Mouse (Mus musculus): Measurements from ENCODE around the gene Itga6. TPM values are rescaled to one million over a fixed set of nuclear protein-coding genes. Genes with fewer than 3 reads are reported as not detected.
A peak's percentile ranks its signal among the peaks of the same experiment; 100 is the strongest.
"Not testable (repeated sequence)": the region's sequence is repeated elsewhere in the genome, so short reads cannot be mapped to it uniquely, and the experiment has no call there.

Itga6 gene
- polyA plus RNA-seq, 1 experiment from 2014 or later, result 95.8 TPM

GRCm38 (mm10) chr2:71835556-71835955 is 90.1 kb downstream of the Itga6 start:
- peaks cover 14% of the 10 kb centered on the region; the same call in 1 of the 2 replicates for H3K36me3 ChIP-seq (ENCODE audit: control insufficient read depth, insufficient read depth, low read length)
- no peak overlapping the region for H3K9ac ChIP-seq (ENCODE audit: low read depth, low read length)
- H3K27me3 ChIP-seq (ENCODE audit: control insufficient read depth, insufficient read depth, low read length), result no peaks in the 10 kb centered on the region
- no peak for ATAC-seq (ENCODE audit: low FRiP score, low TSS enrichment)
- no peak overlapping the region for H3K27ac ChIP-seq (ENCODE audit: low read depth, low read length)
- 91% methylated on average over 8 of the region's 8 CpGs for WGBS
- no peaks in the 10 kb centered on the region for H3K9me3 ChIP-seq (ENCODE audit: control insufficient read depth, low read length)
- no peaks in the 10 kb centered on the region for H3K4me1 ChIP-seq (ENCODE audit: control insufficient read depth, insufficient read depth, low read length)
- H3K4me3 ChIP-seq (ENCODE audit: low read length), result no peak overlapping the region
- no peak overlapping the region for H3K4me2 ChIP-seq (replicated peaks; ENCODE audit: low read depth, low read length)

DNA sequence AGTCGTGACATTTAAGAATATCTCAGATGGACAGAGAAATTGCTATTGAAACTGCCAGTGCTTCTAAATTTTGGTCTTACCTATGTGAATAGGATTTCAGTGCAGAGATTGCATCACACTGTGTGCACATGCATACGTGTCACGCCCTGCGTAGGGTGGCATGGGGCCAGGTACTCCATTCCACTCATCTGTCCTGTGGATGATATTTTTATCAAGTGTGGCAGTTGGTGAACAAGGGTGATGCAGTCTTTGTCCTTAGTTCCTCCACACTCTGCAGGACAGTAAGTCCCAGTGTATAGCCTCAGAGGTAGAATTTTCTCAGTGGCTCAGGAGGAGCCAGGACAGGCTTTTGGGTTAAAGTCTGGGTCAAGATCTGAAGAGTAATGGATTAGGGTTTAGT is 90.8 kb downstream of the Itga6 start:
- Histone ChIP-seq H3K4me1 (ENCODE audit: control insufficient read depth, insufficient read depth, low read length) (no peaks in the 10 kb centered on the region), H3K36me3 (ENCODE audit: control insufficient read depth, insufficient read depth, low read length) (peaks cover 16% of the 10 kb centered on the region; the same call in 1 of the 2 replicates), H3K9ac (ENCODE audit: low read depth, low read length) (no peak overlapping the region), H3K4me2 (replicated peaks; ENCODE audit: low read depth, low read length) (no peak overlapping the region), H3K9me3 (ENCODE audit: control insufficient read depth, low read length) (no peaks in the 10 kb centered on the region), H3K27me3 (ENCODE audit: control insufficient read depth, insufficient read depth, low read length) (no peaks in the 10 kb centered on the region), H3K4me3 (ENCODE audit: low read length) (no peak overlapping the region), H3K27ac (ENCODE audit: low read depth, low read length) (no peak overlapping the region)
- ATAC-seq (ENCODE audit: low FRiP score, low TSS enrichment), result no peak
- WGBS, result 96% methylated on average over 4 of the region's 4 CpGs

DNA sequence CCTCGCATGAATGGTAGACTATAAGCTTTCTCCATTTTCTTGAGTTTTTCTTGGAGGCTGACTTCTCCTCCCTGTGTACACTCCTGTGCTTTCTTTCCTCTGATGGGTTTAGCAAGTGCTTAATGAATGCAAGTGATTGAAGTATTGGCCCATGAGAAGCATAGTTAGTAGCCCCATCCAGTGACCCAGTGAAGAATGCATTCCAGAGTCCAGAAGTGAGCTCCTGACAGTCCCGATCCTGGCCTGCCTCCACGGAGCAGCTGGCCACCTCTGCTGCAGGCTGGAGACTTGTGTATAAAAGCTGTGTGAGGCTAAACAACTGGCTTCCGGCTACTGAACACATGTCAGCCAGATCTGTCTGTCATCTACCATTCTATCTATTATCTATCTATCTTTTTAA is 91.8 kb downstream of the Itga6 start:
- H3K4me2 ChIP-seq (replicated peaks; ENCODE audit: low read depth, low read length), result no peak overlapping the region
- no peak overlapping the region for H3K4me3 ChIP-seq (ENCODE audit: low read length)
- peaks cover 16% of the 10 kb centered on the region; the same call in 1 of the 2 replicates for H3K36me3 ChIP-seq (ENCODE audit: control insufficient read depth, insufficient read depth, low read length)
- ATAC-seq (ENCODE audit: low FRiP score, low TSS enrichment), result no peak
- H3K9me3 ChIP-seq (ENCODE audit: control insufficient read depth, low read length), result no peaks in the 10 kb centered on the region
- H3K27ac ChIP-seq (ENCODE audit: low read depth, low read length), result no peak overlapping the region
- H3K9ac ChIP-seq (ENCODE audit: low read depth, low read length), result no peak overlapping the region
- no peaks in the 10 kb centered on the region for H3K4me1 ChIP-seq (ENCODE audit: control insufficient read depth, insufficient read depth, low read length)
- 69% methylated on average over 4 of the region's 4 CpGs for WGBS
- no peaks in the 10 kb centered on the region for H3K27me3 ChIP-seq (ENCODE audit: control insufficient read depth, insufficient read depth, low read length)

- 39% methylated on average over 6 of the region's 6 CpGs for WGBS
- Histone ChIP-seq H3K4me1 (ENCODE audit: control insufficient read depth, insufficient read depth, low read length) (no peaks in the 10 kb centered on the region), H3K4me2 (replicated peaks; ENCODE audit: low read depth, low read length) (no peak overlapping the region), H3K36me3 (ENCODE audit: control insufficient read depth, insufficient read depth, low read length) (peaks cover 16% of the 10 kb centered on the region; the same call in 1 of the 2 replicates), H3K4me3 (ENCODE audit: low read length) (no peak overlapping the region), H3K27ac (ENCODE audit: low read depth, low read length) (no peak overlapping the region), H3K9me3 (ENCODE audit: control insufficient read depth, low read length) (no peaks in the 10 kb centered on the region), H3K9ac (ENCODE audit: low read depth, low read length) (no peak overlapping the region), H3K27me3 (ENCODE audit: control insufficient read depth, insufficient read depth, low read length) (no peaks in the 10 kb centered on the region)
- ATAC-seq (ENCODE audit: low FRiP score, low TSS enrichment), result no peak
These were observed 92.4 kb downstream of the Itga6 start for GRCm38 (mm10) chr2:71837791-71838190.

DNA sequence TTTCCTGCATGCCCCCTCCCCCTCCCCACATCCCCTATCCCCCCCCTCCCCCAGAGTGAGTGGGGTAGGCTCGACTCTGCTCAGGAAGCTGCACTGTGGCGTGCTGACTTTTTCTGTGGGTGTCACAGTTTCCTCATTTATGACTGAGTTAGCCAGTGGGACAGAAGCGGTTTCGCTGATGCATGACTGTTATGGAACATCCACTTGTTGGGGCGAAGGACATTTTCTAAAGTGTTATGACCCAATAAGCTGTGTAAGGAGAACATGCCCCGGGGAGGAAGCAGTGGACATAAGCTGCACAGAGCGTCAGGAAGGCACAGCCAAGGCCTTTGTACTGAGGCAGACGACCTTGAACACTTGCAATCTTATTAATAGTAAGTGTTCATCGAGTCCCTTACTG is 97.9 kb downstream of the Itga6 start:
- no peaks in the 10 kb centered on the region for H3K9me3 ChIP-seq (ENCODE audit: control insufficient read depth, low read length)
- H3K4me2 ChIP-seq (replicated peaks; ENCODE audit: low read depth, low read length), result no peak overlapping the region
- H3K27me3 ChIP-seq (ENCODE audit: control insufficient read depth, insufficient read depth, low read length), result no peaks in the 10 kb centered on the region
- H3K27ac ChIP-seq (ENCODE audit: low read depth, low read length), result no peak overlapping the region
- ATAC-seq (ENCODE audit: low FRiP score, low TSS enrichment), result no peak
- no peak overlapping the region for H3K4me3 ChIP-seq (ENCODE audit: low read length)
- no peaks in the 10 kb centered on the region for H3K4me1 ChIP-seq (ENCODE audit: control insufficient read depth, insufficient read depth, low read length)
- no peak overlapping the region for H3K9ac ChIP-seq (ENCODE audit: low read depth, low read length)
- WGBS, result 79% methylated on average over 9 of the region's 9 CpGs
- peaks cover 23% of the 10 kb centered on the region; the same call in 1 of the 2 replicates for H3K36me3 ChIP-seq (ENCODE audit: control insufficient read depth, insufficient read depth, low read length)

GRCm38 (mm10) chr2:71844906-71845305 is 99.5 kb downstream of the Itga6 start:
- Histone ChIP-seq H3K4me3 (ENCODE audit: low read length) (no peak overlapping the region), H3K9ac (ENCODE audit: low read depth, low read length) (no peak overlapping the region), H3K9me3 (ENCODE audit: control insufficient read depth, low read length) (no peaks in the 10 kb centered on the region), H3K4me1 (ENCODE audit: control insufficient read depth, insufficient read depth, low read length) (no peaks in the 10 kb centered on the region), H3K27ac (ENCODE audit: low read depth, low read length) (no peak overlapping the region), H3K4me2 (replicated peaks; ENCODE audit: low read depth, low read length) (no peak overlapping the region), H3K36me3 (ENCODE audit: control insufficient read depth, insufficient read depth, low read length) (peaks cover 21% of the 10 kb centered on the region; the same call in 1 of the 2 replicates), H3K27me3 (ENCODE audit: control insufficient read depth, insufficient read depth, low read length) (no peaks in the 10 kb centered on the region)
- no peak for ATAC-seq (ENCODE audit: low FRiP score, low TSS enrichment)
- 90% methylated on average over 6 of the region's 6 CpGs for WGBS

DNA sequence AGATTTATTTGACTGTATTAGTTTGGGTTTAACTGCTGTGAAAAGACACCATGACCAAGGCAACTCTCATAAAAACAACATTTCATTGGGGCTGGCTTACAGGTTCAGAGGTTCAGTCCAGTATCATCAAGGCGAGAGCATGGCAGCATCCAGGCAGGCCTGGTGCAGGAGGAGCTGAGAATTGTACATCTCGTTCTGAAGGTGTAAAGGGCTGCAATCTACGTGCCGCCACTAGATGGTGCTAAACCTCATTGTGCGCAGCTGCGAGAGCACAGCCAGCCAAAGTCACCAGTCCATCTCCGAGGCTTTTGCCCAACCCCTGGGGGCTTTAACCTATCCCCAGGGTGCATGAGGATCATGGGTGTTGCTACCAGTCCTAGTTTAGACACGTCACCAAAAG is 106.7 kb downstream of the Itga6 start:
- H3K4me2 ChIP-seq (replicated peaks; ENCODE audit: low read depth, low read length); H3K27ac ChIP-seq (ENCODE audit: low read depth, low read length): not testable (repeated sequence)
- 0 out of 2 replicates have a peak, but pooled peaks have one; percentile 49 for ATAC-seq (ENCODE audit: low FRiP score, low TSS enrichment)

GRCm38 (mm10) chr2:71855076-71855475 is 109.7 kb downstream of the Itga6 start:
- no peak for ATAC-seq (ENCODE audit: low FRiP score, low TSS enrichment)
- H3K4me2 ChIP-seq (replicated peaks; ENCODE audit: low read depth, low read length), result no peak overlapping the region
- H3K9me3 ChIP-seq (ENCODE audit: control insufficient read depth, low read length), result no peaks in the 10 kb centered on the region
- no peak overlapping the region for H3K4me3 ChIP-seq (ENCODE audit: low read length)
- no peaks in the 10 kb centered on the region for H3K4me1 ChIP-seq (ENCODE audit: control insufficient read depth, insufficient read depth, low read length)
- no peak overlapping the region for H3K9ac ChIP-seq (ENCODE audit: low read depth, low read length)
- no peaks in the 10 kb centered on the region for H3K27me3 ChIP-seq (ENCODE audit: control insufficient read depth, insufficient read depth, low read length)
- H3K27ac ChIP-seq (ENCODE audit: low read depth, low read length), result no peak overlapping the region
- WGBS, result 74% methylated on average over 5 of the region's 5 CpGs
- peaks cover 11% of the 10 kb centered on the region; the same call in 1 of the 2 replicates for H3K36me3 ChIP-seq (ENCODE audit: control insufficient read depth, insufficient read depth, low read length)

More for the DNA sequence above, 106.7 kb downstream of the Itga6 start:
- not testable (repeated sequence) for H3K9ac ChIP-seq (ENCODE audit: low read depth, low read length); H3K27me3 ChIP-seq (ENCODE audit: control insufficient read depth, insufficient read depth, low read length); H3K4me3 ChIP-seq (ENCODE audit: low read length); H3K4me1 ChIP-seq (ENCODE audit: control insufficient read depth, insufficient read depth, low read length); H3K9me3 ChIP-seq (ENCODE audit: control insufficient read depth, low read length)
- 4% methylated on average over 6 of the region's 8 CpGs for WGBS
- peaks cover 15% of the 10 kb centered on the region; the same call in 1 of the 2 replicates for H3K36me3 ChIP-seq (ENCODE audit: control insufficient read depth, insufficient read depth, low read length)

DNA sequence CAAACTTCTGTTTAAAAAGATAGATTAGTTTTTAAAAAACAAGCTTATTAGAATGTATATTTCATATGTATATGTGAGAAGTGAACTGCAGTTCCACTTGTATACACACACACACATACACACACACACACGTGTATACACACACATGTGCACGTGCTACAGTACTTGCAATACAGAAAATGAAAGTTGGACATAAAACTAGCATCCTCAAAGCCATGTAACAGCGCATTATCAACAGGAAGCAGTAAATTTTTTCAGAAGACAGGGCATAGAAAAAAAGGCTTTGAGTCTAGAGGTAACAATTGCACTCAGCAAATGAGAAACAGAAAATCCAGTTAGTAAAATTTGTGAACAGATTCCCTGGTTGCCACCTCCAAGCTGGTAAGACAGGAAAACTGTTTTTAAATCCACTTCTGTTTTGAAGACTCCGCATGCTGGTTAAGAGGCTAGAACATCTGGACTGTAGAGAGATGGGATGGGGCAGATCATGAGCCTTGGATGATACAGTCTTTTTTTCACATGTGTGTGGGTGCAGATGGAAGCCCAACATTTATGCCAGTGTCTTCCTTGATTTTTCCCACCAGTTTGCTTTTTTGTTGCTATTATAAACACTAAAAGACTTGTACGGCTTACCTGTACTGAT is 118.2 kb downstream of the Itga6 start:
- WGBS, result 83% methylated on average over 5 of the region's 5 CpGs
- H3K36me3 ChIP-seq (ENCODE audit: control insufficient read depth, insufficient read depth, low read length), result no peaks in the 10 kb centered on the region
- no peaks in the 10 kb centered on the region for H3K27me3 ChIP-seq (ENCODE audit: control insufficient read depth, insufficient read depth, low read length)
- H3K4me2 ChIP-seq (replicated peaks; ENCODE audit: low read depth, low read length), result no peak overlapping the region
- no peak overlapping the region for H3K9ac ChIP-seq (ENCODE audit: low read depth, low read length)
- H3K4me1 ChIP-seq (ENCODE audit: control insufficient read depth, insufficient read depth, low read length), result no peaks in the 10 kb centered on the region
- H3K4me3 ChIP-seq (ENCODE audit: low read length), result no peak overlapping the region
- H3K9me3 ChIP-seq (ENCODE audit: control insufficient read depth, low read length), result no peaks in the 10 kb centered on the region
- no peak for ATAC-seq (ENCODE audit: low FRiP score, low TSS enrichment)
- no peak overlapping the region for H3K27ac ChIP-seq (ENCODE audit: low read depth, low read length)

All from kidney, embryonic 14.5 days (tissue).